Mouse (Mus musculus) left cerebral cortex, adult 2 months (tissue): ENCODE results near the gene Adora2a. TPM values are rescaled to one million over a fixed set of nuclear protein-coding genes. Genes with fewer than 3 reads are reported as not detected.
"Not testable (repeated sequence)": the region's sequence is repeated elsewhere in the genome, so short reads cannot be mapped to it uniquely, and the experiment has no call there.

Experiments used
- DNase-seq, 2 experiments: peaks; one replicate each; pipeline ENCODE4 v3.0.0; 2021 to 2022; ENCODE audit warnings: low spot score in 2 of 2, mixed read lengths in 1 of 2; ENCODE audit errors: extremely low spot score in 1 of 2
- H3K27ac ChIP-seq: fragments of 200-600 bp; 2 replicates; pipeline ENCODE4 v1.8.1; 2022
- H3K4me3 ChIP-seq: fragments of 200-600 bp; 2 replicates; pipeline ENCODE4 v1.8.1; 2022
- CTCF ChIP-seq: fragments of 200-600 bp; IDR thresholded peaks from 2 replicates; pipeline ENCODE4 v1.8.1; 2022; ENCODE audit warnings: antibody characterized with exemption, mild to moderate bottlenecking, moderate library complexity
- intact Hi-C: fragments of 180-260 bp; cut with DNase I; formaldehyde crosslinking; loops from one replicate; pipeline ENCODE4 v1.15.1; 2025
- total RNA-seq, 2 experiments: library from RNA; stranded (reverse); gene quantifications; 2 replicates each; pipeline ENCODE4 v1.2.3; 2021

Gene Adora2a
- total RNA-seq, 2 experiments from 2014 or later: 6.8 to 18.7 TPM

GRCm38 (mm10) chr10:75332268-75332667, 15.6 kb downstream of the Adora2a start:
- no peak for DNase-seq
- H3K27ac ChIP-seq: no peak overlapping the region
- TF ChIP-seq CTCF: no peak
- no peak overlapping the region for H3K4me3 ChIP-seq
- intact Hi-C loops: no loop called here

- no peak for DNase-seq
- intact Hi-C loops: no loop called here
- H3K4me3 ChIP-seq: no peak overlapping the region
- H3K27ac ChIP-seq: no peak overlapping the region
- no peak for TF ChIP-seq CTCF
Observed at GRCm38 (mm10) chr10:75333176-75333776, 16.6 kb downstream of the Adora2a start.

DNA sequence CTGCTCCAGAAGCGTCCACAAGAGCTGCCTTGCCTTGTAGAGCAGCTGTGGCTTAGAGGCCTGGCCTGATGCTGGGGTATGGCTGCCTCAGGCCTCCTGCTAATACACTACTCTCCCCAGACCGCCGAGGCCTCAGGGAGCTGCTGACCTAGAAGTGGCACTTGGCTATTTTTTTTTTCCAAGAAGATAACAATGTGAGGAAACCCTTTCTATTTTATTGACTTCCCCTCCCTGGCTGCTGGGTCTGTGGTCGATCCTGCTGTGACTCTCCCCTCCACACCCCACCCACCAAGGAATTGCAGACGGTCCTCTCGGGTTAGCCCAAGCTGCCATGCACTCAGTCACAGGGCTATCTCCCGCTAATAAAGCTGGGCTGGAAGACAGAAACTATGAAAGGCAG, 17.5 kb downstream of the Adora2a start:
- intact Hi-C loops: no loop called here
- H3K4me3 ChIP-seq: no peak overlapping the region
- H3K27ac ChIP-seq: no peak overlapping the region
- TF ChIP-seq CTCF: no peak
- no peak for DNase-seq

DNA sequence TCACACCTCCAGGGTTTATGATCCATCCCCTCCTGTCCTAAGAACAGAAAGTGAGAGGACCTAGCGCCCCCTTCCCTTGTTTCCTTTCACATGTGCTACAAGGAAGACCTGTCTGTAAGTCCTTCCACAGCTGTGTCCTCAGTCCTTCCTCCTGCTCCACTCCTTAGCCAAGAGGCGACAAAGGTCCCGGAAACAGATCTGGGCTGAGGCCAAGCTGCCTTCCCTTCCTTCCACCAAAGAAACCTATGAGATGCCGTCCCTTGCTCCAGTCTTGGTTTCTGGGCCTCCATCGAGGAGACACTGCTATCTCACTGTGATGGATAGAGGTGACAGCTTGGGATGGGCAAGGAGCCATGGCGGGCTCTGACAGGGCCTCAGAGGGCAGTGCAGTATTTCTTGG, 18.4 kb downstream of the Adora2a start:
- DNase-seq: no peak
- Histone ChIP-seq H3K27ac (no peak overlapping the region), H3K4me3 (no peak overlapping the region)
- no peak for TF ChIP-seq CTCF
- intact Hi-C loops: no loop called here

- H3K27ac ChIP-seq: no peak overlapping the region
- no peak overlapping the region for H3K4me3 ChIP-seq
- TF ChIP-seq CTCF: no peak
- no peak for DNase-seq
- intact Hi-C loops: no loop called here
Observed at GRCm38 (mm10) chr10:75337231-75337630, 20.6 kb downstream of the Adora2a start.

DNA sequence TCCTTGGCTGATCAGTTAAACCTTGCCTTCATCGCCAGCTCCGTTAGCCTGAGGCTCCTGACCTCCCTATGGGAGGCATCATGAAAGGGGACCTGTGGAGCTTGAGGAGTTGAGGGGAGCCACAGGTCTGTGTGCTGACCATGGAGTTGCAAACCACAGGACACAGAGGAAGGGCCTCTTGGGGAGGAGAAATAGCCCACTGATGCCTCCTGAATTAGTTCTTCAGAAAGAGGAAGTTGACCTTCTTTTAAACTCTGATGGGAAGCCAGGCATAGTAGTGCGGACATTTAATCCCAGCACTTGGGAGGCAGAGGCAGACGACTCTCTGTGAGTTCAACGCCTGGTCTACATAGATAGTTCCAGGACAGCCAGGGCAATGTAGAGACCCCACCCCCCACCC, 22.2 kb downstream of the Adora2a start:
- Histone ChIP-seq H3K27ac (no peak overlapping the region), H3K4me3 (no peak overlapping the region)
- TF ChIP-seq CTCF: no peak
- DNase-seq: no peak
- intact Hi-C loops: no loop called here

GRCm38 (mm10) chr10:75339377-75339776, 22.7 kb downstream of the Adora2a start:
- no peak for TF ChIP-seq CTCF
- no peak overlapping the region for H3K27ac ChIP-seq
- DNase-seq: no peak
- H3K4me3 ChIP-seq: no peak overlapping the region
- intact Hi-C loops: no loop called here

DNA sequence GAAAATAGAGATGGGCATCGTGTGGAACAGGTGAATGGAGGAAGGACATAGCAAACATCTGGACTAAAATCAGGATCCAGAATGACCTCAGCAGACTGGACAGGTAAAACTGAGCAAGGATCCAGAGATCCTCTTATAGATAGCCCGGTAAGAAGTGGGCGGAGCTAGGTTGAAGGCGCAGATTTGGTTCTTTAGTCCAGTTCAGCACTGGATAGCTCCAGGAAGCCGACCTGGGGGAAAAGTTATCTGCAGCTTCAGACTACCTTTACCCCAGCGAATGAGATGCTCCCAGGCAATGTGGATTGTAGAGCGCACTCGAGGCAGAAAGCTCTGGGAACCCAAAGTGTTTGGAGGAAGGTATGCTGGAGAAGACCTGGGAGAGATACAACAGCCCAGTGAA, 25.3 kb downstream of the Adora2a start:
- no peak overlapping the region for H3K4me3 ChIP-seq

GRCm38 (mm10) chr10:75344563-75344962, 27.9 kb downstream of the Adora2a start:
- H3K27ac ChIP-seq, intact Hi-C loops, DNase-seq, H3K4me3 ChIP-seq: not testable (repeated sequence)

More for the DNA sequence above, 25.3 kb downstream of the Adora2a start:
- TF ChIP-seq CTCF: no peak
- intact Hi-C loops: no loop called here
- H3K27ac ChIP-seq: no peak overlapping the region
- DNase-seq: no peak

GRCm38 (mm10) chr10:75345265-75345664, 28.6 kb downstream of the Adora2a start:
- H3K27ac ChIP-seq: no peak overlapping the region
- TF ChIP-seq CTCF: no peak
- no peak overlapping the region for H3K4me3 ChIP-seq
- no peak for DNase-seq
- intact Hi-C loops: no loop called here

DNA sequence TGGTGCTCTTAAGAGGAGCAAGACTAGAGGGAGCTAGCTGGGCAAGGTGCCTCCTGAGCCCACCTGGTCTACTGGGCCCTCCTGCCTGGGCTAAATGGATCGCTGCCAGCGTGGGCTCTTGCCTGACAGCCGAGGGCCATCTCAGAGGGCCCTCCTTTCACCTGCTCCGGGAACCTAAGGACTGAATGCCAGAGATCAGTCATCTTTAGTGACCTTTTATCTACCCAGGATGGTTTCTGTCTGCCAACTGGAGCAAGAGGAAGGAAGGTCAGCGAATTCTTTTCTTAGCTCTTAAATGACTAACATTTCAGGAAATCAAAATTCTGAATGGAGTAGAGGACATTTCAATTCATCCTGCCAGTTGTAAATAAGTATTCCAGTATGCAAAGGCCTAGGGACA, 33.9 kb downstream of the Adora2a start:
- no peak for DNase-seq
- intact Hi-C loops: no loop called here
- Histone ChIP-seq H3K27ac (no peak overlapping the region), H3K4me3 (no peak overlapping the region)
- no peak for TF ChIP-seq CTCF

- TF ChIP-seq CTCF: no peak
- no peak for DNase-seq
- no peak overlapping the region for H3K4me3 ChIP-seq
- intact Hi-C loops: no loop called here
- no peak overlapping the region for H3K27ac ChIP-seq
Observed at GRCm38 (mm10) chr10:75352541-75352940, 35.9 kb downstream of the Adora2a start.

DNA sequence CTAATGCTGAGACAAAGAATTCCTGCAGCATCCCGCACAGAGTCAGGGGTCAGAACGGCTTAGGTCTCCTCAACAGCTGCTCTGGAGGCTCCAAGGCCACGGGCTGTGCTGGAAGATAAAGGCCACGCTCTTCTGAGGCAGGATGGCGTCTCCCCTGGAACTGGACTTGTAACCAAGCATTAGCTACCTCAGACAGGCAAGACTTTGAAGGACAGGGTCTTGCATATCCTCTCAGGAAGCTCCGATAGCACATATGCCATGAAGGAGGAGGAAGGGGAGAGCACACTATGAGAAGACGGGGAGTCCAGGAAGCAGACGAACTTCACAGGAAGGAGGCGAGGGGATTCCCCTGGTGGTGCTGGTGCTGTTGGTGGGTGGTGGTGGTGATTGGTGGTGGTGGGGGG, 37.2 kb downstream of the Adora2a start:
- H3K27ac ChIP-seq, DNase-seq, intact Hi-C loops, H3K4me3 ChIP-seq: not testable (repeated sequence)
